Mouse (Mus musculus): ENCODE results near the gene Wasf1. TPM values are rescaled to one million over a fixed set of nuclear protein-coding genes. Genes with fewer than 3 reads are reported as not detected.

Wasf1 gene
- total and polyA plus RNA-seq, 2 experiments from 2014 or later, result 1.8 to 4.6 TPM

GRCm38 (mm10) chr10:40970601-40971245 is 87.4 kb downstream of the Wasf1 start:
- no peak for DNase-seq (ENCODE audit: low spot score)

DNA sequence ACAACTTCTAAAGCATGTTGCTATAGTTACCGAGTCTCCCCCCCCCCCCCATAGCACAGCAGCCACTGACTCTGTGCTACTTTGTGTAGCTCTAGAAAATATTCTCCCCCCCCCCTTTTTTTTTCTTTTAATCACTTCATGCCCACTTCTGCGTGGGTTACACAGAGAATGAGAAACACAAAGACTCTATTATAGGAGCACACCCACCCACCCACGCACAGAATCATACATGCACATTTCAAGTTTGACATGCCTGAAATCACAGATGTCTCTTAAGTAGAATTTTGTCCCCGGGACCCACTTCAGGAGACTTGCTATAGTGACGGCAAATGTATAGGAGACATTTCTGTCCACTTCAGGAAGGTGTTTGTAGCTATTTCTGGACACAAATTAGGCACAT is 88.0 kb downstream of the Wasf1 start:
- no peaks in the 10 kb centered on the region for H3K36me3 ChIP-seq (replicated peaks; ENCODE audit: control insufficient read depth, insufficient read depth, low read length)
- TF ChIP-seq CTCF (IDR thresholded peaks at IDR 0.05; ENCODE audit: low read depth), result no peak
- no peak for TF ChIP-seq EP300 (IDR thresholded peaks at IDR 0.05; ENCODE audit: low read depth)
- no peak overlapping the region for H3K27ac ChIP-seq (ENCODE audit: low read depth)
- no peak overlapping the region for H3K4me3 ChIP-seq (ENCODE audit: low read depth, low read length)
- no peak overlapping the region for H3K9ac ChIP-seq (replicated peaks; ENCODE audit: low read depth, low read length)
- 0 out of 2 replicates have a peak, but pooled peaks cover 7% of the 10 kb centered on the region for H3K4me1 ChIP-seq (ENCODE audit: control insufficient read depth, insufficient read depth)
- H3K27me3 ChIP-seq (ENCODE audit: control insufficient read depth, insufficient read depth, low read length), result no peaks in the 10 kb centered on the region
- ATAC-seq (ENCODE audit: insufficient read depth, low read depth), result no peak
- WGBS, result 61% methylated on average over 5 of the region's 5 CpGs
- DNase-seq (ENCODE audit: low spot score), result no peak
- H3K9me3 ChIP-seq (replicated peaks; ENCODE audit: control insufficient read depth, low read length), result no peaks in the 10 kb centered on the region
- no peak overlapping the region for H3K4me2 ChIP-seq (ENCODE audit: low read depth, low read length)

More at GRCm38 (mm10) chr10:40970601-40971245, 87.4 kb downstream of the Wasf1 start:
- no peak for TF ChIP-seq EP300 (IDR thresholded peaks at IDR 0.05; ENCODE audit: low read depth)
- TF ChIP-seq CTCF (IDR thresholded peaks at IDR 0.05; ENCODE audit: low read depth), result peak; percentile 40
- no peaks in the 10 kb centered on the region for H3K9me3 ChIP-seq (replicated peaks; ENCODE audit: control insufficient read depth, low read length)
- 0 out of 2 replicates have a peak, but pooled peaks cover 7% of the 10 kb centered on the region for H3K4me1 ChIP-seq (ENCODE audit: control insufficient read depth, insufficient read depth)
- H3K9ac ChIP-seq (replicated peaks; ENCODE audit: low read depth, low read length), result no peak overlapping the region
- no peaks in the 10 kb centered on the region for H3K36me3 ChIP-seq (replicated peaks; ENCODE audit: control insufficient read depth, insufficient read depth, low read length)
- H3K4me3 ChIP-seq (ENCODE audit: low read depth, low read length), result no peak overlapping the region
- 79% methylated on average over 12 of the region's 12 CpGs for WGBS
- H3K4me2 ChIP-seq (ENCODE audit: low read depth, low read length), result no peak overlapping the region
- H3K27ac ChIP-seq (ENCODE audit: low read depth), result no peak overlapping the region
- ATAC-seq (ENCODE audit: insufficient read depth, low read depth), result no peak
- H3K27me3 ChIP-seq (ENCODE audit: control insufficient read depth, insufficient read depth, low read length), result no peaks in the 10 kb centered on the region

DNA sequence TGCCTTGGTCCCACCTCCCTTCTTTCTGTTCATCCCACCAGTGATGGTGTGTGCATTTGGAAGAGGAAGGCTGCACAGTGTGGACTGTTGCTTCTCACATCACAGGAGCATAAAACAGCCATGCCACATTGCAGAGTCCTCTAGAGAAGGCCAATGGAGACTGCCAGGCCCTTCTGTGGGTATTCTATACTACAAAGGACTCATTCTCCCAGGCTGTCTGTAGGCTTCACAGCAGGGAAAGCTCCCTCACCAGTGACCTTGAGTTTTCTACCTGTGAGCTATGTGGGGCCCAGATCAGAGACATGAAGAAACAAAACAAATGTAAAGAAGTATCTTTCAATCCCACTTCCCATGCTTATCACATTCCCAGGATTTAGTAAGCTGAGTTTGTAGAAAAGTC is 100.5 kb downstream of the Wasf1 start:
- Histone ChIP-seq H3K4me3 (ENCODE audit: low read depth, low read length) (no peak overlapping the region), H3K36me3 (replicated peaks; ENCODE audit: control insufficient read depth, insufficient read depth, low read length) (no peaks in the 10 kb centered on the region), H3K9ac (replicated peaks; ENCODE audit: low read depth, low read length) (no peak overlapping the region), H3K27ac (ENCODE audit: low read depth) (no peak overlapping the region), H3K4me1 (ENCODE audit: control insufficient read depth, insufficient read depth) (no peaks in the 10 kb centered on the region), H3K27me3 (ENCODE audit: control insufficient read depth, insufficient read depth, low read length) (no peaks in the 10 kb centered on the region), H3K9me3 (replicated peaks; ENCODE audit: control insufficient read depth, low read length) (no peaks in the 10 kb centered on the region), H3K4me2 (ENCODE audit: low read depth, low read length) (no peak overlapping the region)
- no peak for ATAC-seq (ENCODE audit: insufficient read depth, low read depth)
- no peak for DNase-seq (ENCODE audit: low spot score)
- TF ChIP-seq CTCF (IDR thresholded peaks at IDR 0.05; ENCODE audit: low read depth) (no peak), EP300 (IDR thresholded peaks at IDR 0.05; ENCODE audit: low read depth) (no peak)

GRCm38 (mm10) chr10:40984600-40984999 is 101.3 kb downstream of the Wasf1 start:
- Histone ChIP-seq H3K4me3 (ENCODE audit: low read depth, low read length) (no peak overlapping the region), H3K27ac (ENCODE audit: low read depth) (no peak overlapping the region), H3K36me3 (replicated peaks; ENCODE audit: control insufficient read depth, insufficient read depth, low read length) (no peaks in the 10 kb centered on the region), H3K9me3 (replicated peaks; ENCODE audit: control insufficient read depth, low read length) (no peaks in the 10 kb centered on the region), H3K4me1 (ENCODE audit: control insufficient read depth, insufficient read depth) (no peaks in the 10 kb centered on the region), H3K4me2 (ENCODE audit: low read depth, low read length) (no peak overlapping the region), H3K27me3 (ENCODE audit: control insufficient read depth, insufficient read depth, low read length) (no peaks in the 10 kb centered on the region), H3K9ac (replicated peaks; ENCODE audit: low read depth, low read length) (no peak overlapping the region)
- ATAC-seq (ENCODE audit: insufficient read depth, low read depth), result no peak
- 87% methylated on average over 3 of the region's 3 CpGs for WGBS
- TF ChIP-seq EP300 (IDR thresholded peaks at IDR 0.05; ENCODE audit: low read depth), result no peak
- TF ChIP-seq CTCF (IDR thresholded peaks at IDR 0.05; ENCODE audit: low read depth), result no peak
- DNase-seq (ENCODE audit: low spot score), result no peak

GRCm38 (mm10) chr10:40985350-40985749 is 102.1 kb downstream of the Wasf1 start:
- no peaks in the 10 kb centered on the region for H3K36me3 ChIP-seq (replicated peaks; ENCODE audit: control insufficient read depth, insufficient read depth, low read length)
- H3K4me1 ChIP-seq (ENCODE audit: control insufficient read depth, insufficient read depth), result no peaks in the 10 kb centered on the region
- peak overlapping the region; percentile 23; the same call in 1 of the 2 replicates for H3K4me2 ChIP-seq (ENCODE audit: low read depth, low read length)
- ATAC-seq (ENCODE audit: insufficient read depth, low read depth), result no peak
- no peak overlapping the region for H3K9ac ChIP-seq (replicated peaks; ENCODE audit: low read depth, low read length)
- DNase-seq (ENCODE audit: low spot score), result peak; percentile 9
- no peaks in the 10 kb centered on the region for H3K9me3 ChIP-seq (replicated peaks; ENCODE audit: control insufficient read depth, low read length)
- no peak overlapping the region for H3K27ac ChIP-seq (ENCODE audit: low read depth)
- TF ChIP-seq EP300 (IDR thresholded peaks at IDR 0.05; ENCODE audit: low read depth) (no peak), CTCF (IDR thresholded peaks at IDR 0.05; ENCODE audit: low read depth) (no peak)
- H3K27me3 ChIP-seq (ENCODE audit: control insufficient read depth, insufficient read depth, low read length), result no peaks in the 10 kb centered on the region
- no peak overlapping the region for H3K4me3 ChIP-seq (ENCODE audit: low read depth, low read length)
- 7% methylated on average over 10 of the region's 13 CpGs for WGBS

Other genes with a start within 250 kb of the Wasf1 start
- gene Mettl24, start 200.2 kb upstream of the Wasf1 start, total RNA-seq (2014; rRNA removed; ENCODE audit: low replicate concordance), result 0.43 and 4.7 TPM in 2 replicates
- gene Mettl24, start 200.2 kb upstream of the Wasf1 start, polyA plus RNA-seq (2015; fragmentation: Nextera tagmentation; extraction: Ambion mirVana), result 2.9 and 3.0 TPM in 2 replicates
- 17.6 and 19.0 TPM in 2 replicates for gene Cdc40, start 164 bp upstream of the Wasf1 start, total RNA-seq (2014; rRNA removed; ENCODE audit: low replicate concordance)
- 17.1 and 18.0 TPM in 2 replicates for gene Cdc40, start 164 bp upstream of the Wasf1 start, polyA plus RNA-seq (2015; fragmentation: Nextera tagmentation; extraction: Ambion mirVana)
- gene Gpr6, start 188.8 kb downstream of the Wasf1 start, total RNA-seq (2014; rRNA removed; ENCODE audit: low replicate concordance), result not detected in 2 replicates
- gene Gpr6, start 188.8 kb downstream of the Wasf1 start, polyA plus RNA-seq (2015; fragmentation: Nextera tagmentation; extraction: Ambion mirVana), result not detected in 2 replicates

Measured in heart, postnatal 0 days (tissue).